Mouse (Mus musculus): Measurements from ENCODE around the gene Kif1b. TPM values are rescaled to one million over a fixed set of nuclear protein-coding genes. Genes with fewer than 3 reads are reported as not detected.

Kif1b gene
- total and polyA plus RNA-seq, 3 experiments = 8.8 to 20.2 (median 16.3) TPM

GRCm38 (mm10) chr4:149302136-149302535, 5.4 kb downstream of the Kif1b start:
- no peak for DNase-seq (ENCODE audit: low read depth, low spot score)

GRCm38 (mm10) chr4:149296501-149296900, 11.0 kb downstream of the Kif1b start:
- Histone ChIP-seq H3K9me3 (replicated peaks; ENCODE audit: insufficient read depth, low read length) (no peaks in the 10 kb centered on the region), H3K27me3 (ENCODE audit: control insufficient read depth in 1 of 2, insufficient read depth in 2 of 2, low read length in 2 of 2) (no peaks in the 10 kb centered on the region), H3K27ac (ENCODE audit: control insufficient read depth, low read depth, low read length) (no peak overlapping the region), H3K9ac (ENCODE audit: control insufficient read depth, low read depth, low read length, poor library complexity, severe bottlenecking) (no peak overlapping the region), H3K36me3 (ENCODE audit: control insufficient read depth in 1 of 2, insufficient read depth in 2 of 2, low read length in 2 of 2) (no peaks in the 10 kb centered on the region), H3K4me1 (ENCODE audit: control insufficient read depth in 1 of 2, insufficient read depth in 2 of 2, low read length in 2 of 2) (no peaks in the 10 kb centered on the region; a peak in 1 of 4 replicates), H3K4me3 (ENCODE audit: control insufficient read depth in 1 of 2, insufficient read depth in 1 of 2, low read depth in 2 of 2, low read length in 2 of 2) (no peak overlapping the region), H3K79me2 (ENCODE audit: control insufficient read depth, insufficient read depth, low read length, poor library complexity) (no peaks in the 10 kb centered on the region)
- no peak for DNase-seq (ENCODE audit: low read depth, low spot score)
- TF ChIP-seq CHD2 (IDR thresholded peaks at IDR 0.05; ENCODE audit: low read length) (no peak), NRF1 (IDR thresholded peaks at IDR 0.05; ENCODE audit: insufficient read depth, low read depth, low read length, poor library complexity, severe bottlenecking) (no peak), HCFC1 (IDR thresholded peaks at IDR 0.05; ENCODE audit: low read depth, low read length) (no peak), TCF12 (IDR thresholded peaks at IDR 0.05; ENCODE audit: low read depth, low read length) (no peak), BHLHE40 (IDR thresholded peaks at IDR 0.05; ENCODE audit: borderline replicate concordance, low read depth, low read length) (no peak), ELF1 (IDR thresholded peaks at IDR 0.05; ENCODE audit: low read depth, low read length) (no peak), MXI1 (IDR thresholded peaks at IDR 0.05; ENCODE audit: low read depth, low read length) (no peak), TBP (IDR thresholded peaks at IDR 0.05; ENCODE audit: low read depth, low read length) (no peak), ETS1 (IDR thresholded peaks at IDR 0.05; ENCODE audit: low read depth, low read length) (no peak), ZNF384 (IDR thresholded peaks at IDR 0.05; ENCODE audit: low read depth, low read length) (no peak), MYC (IDR thresholded peaks at IDR 0.05; ENCODE audit: low read depth, low read length) (no peak), GABPA (IDR thresholded peaks at IDR 0.05; ENCODE audit: low read depth, low read length) (no peak), MYB (IDR thresholded peaks at IDR 0.05; ENCODE audit: low read depth, low read length) (no peak), MAFK (IDR thresholded peaks at IDR 0.05; ENCODE audit: borderline replicate concordance, low read depth, low read length) (no peak), ZMIZ1 (IDR thresholded peaks at IDR 0.05; ENCODE audit: low read depth, low read length) (no peak), ZC3H11A (IDR thresholded peaks at IDR 0.05; ENCODE audit: low read depth, low read length) (no peak), JUND (IDR thresholded peaks at IDR 0.05; ENCODE audit: low read depth, low read length) (no peak), EP300 (IDR thresholded peaks at IDR 0.05; ENCODE audit: low read depth in 1 of 2, low read length in 2 of 2) (no peak), CTCF (IDR thresholded peaks at IDR 0.05 in 2 of 3, conservative IDR thresholded peaks at IDR 0.05 in 1 of 3; ENCODE audit: control insufficient read depth in 1 of 3, insufficient read depth in 1 of 3, low read depth in 2 of 3, low read length in 3 of 3, poor library complexity in 1 of 3, severe bottlenecking in 1 of 3) (no peak)

More at GRCm38 (mm10) chr4:149302136-149302535, 5.4 kb downstream of the Kif1b start:
- TF ChIP-seq MEF2A (IDR thresholded peaks at IDR 0.05; ENCODE audit: extremely low read depth, insufficient replicate concordance, low read depth, low read length, poor library complexity, severe bottlenecking) (no peak), ZC3H11A (IDR thresholded peaks at IDR 0.05; ENCODE audit: low read depth, low read length) (no peak), MAZ (IDR thresholded peaks at IDR 0.05; ENCODE audit: low read depth, low read length) (no peak), MYC (IDR thresholded peaks at IDR 0.05; ENCODE audit: low read depth, low read length) (no peak), NELFE (IDR thresholded peaks at IDR 0.05; ENCODE audit: low read depth, low read length) (no peak), UBTF (IDR thresholded peaks at IDR 0.05; ENCODE audit: borderline replicate concordance, insufficient read depth, low read depth, low read length) (no peak), NRF1 (IDR thresholded peaks at IDR 0.05; ENCODE audit: insufficient read depth, low read depth, low read length, poor library complexity, severe bottlenecking) (no peak), HCFC1 (IDR thresholded peaks at IDR 0.05; ENCODE audit: low read depth, low read length) (no peak), RCOR1 (IDR thresholded peaks at IDR 0.05; ENCODE audit: low read depth, low read length) (no peak), SIN3A (IDR thresholded peaks at IDR 0.05; ENCODE audit: low read length) (no peak), USF2 (IDR thresholded peaks at IDR 0.05; ENCODE audit: borderline replicate concordance in 1 of 2, insufficient read depth in 1 of 2, low read depth in 1 of 2, low read length in 2 of 2) (no peak)
- H3K4me3 ChIP-seq (ENCODE audit: control insufficient read depth in 1 of 2, insufficient read depth in 1 of 2, low read depth in 2 of 2, low read length in 2 of 2) = no peak overlapping the region
- no peak overlapping the region for H3K9ac ChIP-seq (ENCODE audit: control insufficient read depth, low read depth, low read length, poor library complexity, severe bottlenecking)
- no peak overlapping the region for H3K27ac ChIP-seq (ENCODE audit: control insufficient read depth, low read depth, low read length)
- peaks cover 0 to 5% of the 10 kb centered on the region in 2 experiments; a peak in 1 of 4 replicates for H3K4me1 ChIP-seq (ENCODE audit: control insufficient read depth in 1 of 2, insufficient read depth in 2 of 2, low read length in 2 of 2)
- peaks cover 0 to 3% of the 10 kb centered on the region in 2 experiments; a peak in 1 of 4 replicates for H3K36me3 ChIP-seq (ENCODE audit: control insufficient read depth in 1 of 2, insufficient read depth in 2 of 2, low read length in 2 of 2)
- H3K9me3 ChIP-seq (replicated peaks; ENCODE audit: insufficient read depth, low read length) = no peaks in the 10 kb centered on the region
- peaks cover 6% of the 10 kb centered on the region; the same call in 1 of the 2 replicates for H3K79me2 ChIP-seq (ENCODE audit: control insufficient read depth, insufficient read depth, low read length, poor library complexity)
- H3K27me3 ChIP-seq (ENCODE audit: control insufficient read depth in 1 of 2, insufficient read depth in 2 of 2, low read length in 2 of 2) = no peaks in the 10 kb centered on the region
